ENCODE assay signal across 9 mouse cellular contexts in genomic region chr8:93591608-93592301, GRCm38 (mm10). TPM values are rescaled to one million over a fixed set of nuclear protein-coding genes. Genes with fewer than 3 reads are reported as not detected.
DNase-seq lines count a peak whose midpoint lies in the region; ATAC-seq and TF ChIP-seq lines count a peak whose summit lies in the region.
"Had no signal": no experiment of that assay in that cellular context is flagged by ENCODE, and none has a peak within 500 bp of the region (broad histone marks: within the 10 kb centered on the region; RNA-seq: fewer than 3 reads in every experiment).

No protein-coding gene starts in this region.

- H3K9ac ChIP-seq in embryonic facial prominence, embryonic 11.5 days (replicated peaks; ENCODE audit: low read length), result no peak overlapping the region
- H3K9ac ChIP-seq in kidney, postnatal 0 days (ENCODE audit: low read depth, low read length), result no peak overlapping the region
- no peak overlapping the region for H3K9ac ChIP-seq in liver, embryonic 11.5 days (ENCODE audit: low read depth, low read length)
- H3K9ac ChIP-seq: embryonic facial prominence, embryonic 15.5 days had no signal

- no peak overlapping the region for H3K27ac ChIP-seq in embryonic facial prominence, embryonic 11.5 days (replicated peaks; ENCODE audit: low read depth, low read length)
- no peak overlapping the region for H3K27ac ChIP-seq in kidney, postnatal 0 days
- H3K27ac ChIP-seq in liver, embryonic 11.5 days (ENCODE audit: low read depth, low read length), result no peak overlapping the region
- H3K27ac ChIP-seq in olfactory bulb, adult 2 months (ENCODE audit: insufficient read depth, low read depth, low read length), result no peak overlapping the region
- H3K27ac ChIP-seq: embryonic facial prominence, embryonic 15.5 days had no signal

- no peaks in the 10 kb centered on the region for H3K4me1 ChIP-seq in embryonic facial prominence, embryonic 11.5 days (ENCODE audit: control insufficient read depth, insufficient read depth, low read length)
- no peaks in the 10 kb centered on the region for H3K4me1 ChIP-seq in kidney, postnatal 0 days (replicated peaks; ENCODE audit: insufficient read depth, low read length)
- no peaks in the 10 kb centered on the region for H3K4me1 ChIP-seq in liver, embryonic 11.5 days (replicated peaks; ENCODE audit: control insufficient read depth, insufficient read depth, low read length)
- no peaks in the 10 kb centered on the region for H3K4me1 ChIP-seq in olfactory bulb, adult 2 months (ENCODE audit: control insufficient read depth, insufficient read depth, low read length)
- H3K4me1 ChIP-seq: embryonic facial prominence, embryonic 15.5 days had no signal

- peak; percentile 93 for TF ChIP-seq CTCF in kidney, postnatal 0 days (IDR thresholded peaks at IDR 0.05; ENCODE audit: low read depth)
- peak; percentile 82 for TF ChIP-seq CTCF in olfactory bulb, adult 2 months (IDR thresholded peaks at IDR 0.05; ENCODE audit: insufficient read depth, low read depth, low read length)

- no peaks in the 10 kb centered on the region for H3K9me3 ChIP-seq in embryonic facial prominence, embryonic 11.5 days (replicated peaks; ENCODE audit: control insufficient read depth, low read length)
- H3K9me3 ChIP-seq in kidney, postnatal 0 days (replicated peaks; ENCODE audit: low read length), result no peaks in the 10 kb centered on the region
- no peaks in the 10 kb centered on the region for H3K9me3 ChIP-seq in liver, embryonic 11.5 days (ENCODE audit: control insufficient read depth, low read length)
- H3K9me3 ChIP-seq: embryonic facial prominence, embryonic 15.5 days had no signal

- H3K4me3 ChIP-seq in embryonic facial prominence, embryonic 11.5 days (ENCODE audit: low read depth, low read length), result no peak overlapping the region
- H3K4me3 ChIP-seq in kidney, postnatal 0 days (replicated peaks; ENCODE audit: low read depth, low read length), result no peak overlapping the region
- no peak overlapping the region for H3K4me3 ChIP-seq in liver, embryonic 11.5 days (ENCODE audit: low read depth, low read length)
- H3K4me3 ChIP-seq in olfactory bulb, adult 2 months (ENCODE audit: insufficient read depth, low read depth, low read length), result no peak overlapping the region
- H3K4me3 ChIP-seq: embryonic facial prominence, embryonic 15.5 days had no signal

- H3K27me3 ChIP-seq in embryonic facial prominence, embryonic 11.5 days (ENCODE audit: control insufficient read depth, insufficient read depth, low read length), result no peaks in the 10 kb centered on the region
- H3K27me3 ChIP-seq in kidney, postnatal 0 days (ENCODE audit: insufficient read depth, low read length), result no peaks in the 10 kb centered on the region
- H3K27me3 ChIP-seq in liver, embryonic 11.5 days (replicated peaks; ENCODE audit: control insufficient read depth, insufficient read depth, low read length), result no peaks in the 10 kb centered on the region
- H3K27me3 ChIP-seq: embryonic facial prominence, embryonic 15.5 days had no signal

- 0 out of 2 replicates have a peak, but pooled peaks have one; percentile 67 for ATAC-seq in embryonic facial prominence, embryonic 11.5 days (replicated peaks; ENCODE audit: insufficient number of reproducible peaks, low FRiP score, low TSS enrichment, low read depth)
- no peak for ATAC-seq in kidney, postnatal 0 days (replicated peaks; ENCODE audit: low FRiP score, low read depth)
- ATAC-seq in liver, embryonic 11.5 days (replicated peaks; ENCODE audit: low FRiP score), result no peak

- DNase-seq in B cell, adult 2 months, result peak; percentile 18 to 19
- DNase-seq in adrenal gland, postnatal 36 days, result peak; percentile 79 to 80
- DNase-seq in embryonic facial prominence, embryonic 11.5 days (ENCODE audit: low spot score), result peak; percentile 89
- DNase-seq in heart, adult 9 months (ENCODE audit: low spot score in 2 of 2), result peak; percentile 73 to 79
- DNase-seq in kidney, postnatal 0 days (ENCODE audit: low spot score), result peak; percentile 89
- peak; percentile 49 for DNase-seq in liver, embryonic 11.5 days (ENCODE audit: low spot score)
- peak; percentile 77 for DNase-seq in thymus, postnatal 4 days

- no peaks in the 10 kb centered on the region for H3K36me3 ChIP-seq in embryonic facial prominence, embryonic 11.5 days (replicated peaks; ENCODE audit: control insufficient read depth, insufficient read depth, low read depth, low read length)
- H3K36me3 ChIP-seq in kidney, postnatal 0 days (ENCODE audit: insufficient read depth, low read length), result no peaks in the 10 kb centered on the region
- H3K36me3 ChIP-seq in liver, embryonic 11.5 days (ENCODE audit: control insufficient read depth, insufficient read depth, low read length), result no peaks in the 10 kb centered on the region
- H3K36me3 ChIP-seq: embryonic facial prominence, embryonic 15.5 days had no signal

- no peak overlapping the region for H3K4me2 ChIP-seq in embryonic facial prominence, embryonic 11.5 days (ENCODE audit: low read depth, low read length)
- no peak overlapping the region for H3K4me2 ChIP-seq in kidney, postnatal 0 days (ENCODE audit: low read length)
- H3K4me2 ChIP-seq in liver, embryonic 11.5 days, result no peak overlapping the region
- H3K4me2 ChIP-seq: embryonic facial prominence, embryonic 15.5 days had no signal

- WGBS in embryonic facial prominence, embryonic 11.5 days, result 40% methylated on average over 9 of the region's 9 CpGs
- 40% methylated on average over 9 of the region's 9 CpGs for WGBS in kidney, postnatal 0 days
- WGBS in liver, embryonic 11.5 days, result 35% methylated on average over 9 of the region's 9 CpGs
- 32% methylated on average over 9 of the region's 9 CpGs for WGBS in olfactory bulb, adult 2 months

- TF ChIP-seq POLR2A in olfactory bulb, adult 2 months (IDR thresholded peaks at IDR 0.05; ENCODE audit: insufficient read depth, low read depth, low read length), result no peak

RNA-seq across cellular contexts. Expression of gene Ces5a, which starts 56.1 kb away (rescaled TPM):
- total RNA-seq in adrenal gland, postnatal 36 days (2021), result not detected
- polyA plus RNA-seq in embryonic facial prominence, embryonic 11.5 days (2014; fragmentation: Nextera tagmentation; extraction: Ambion mirVana), result not detected in 2 replicates
- polyA plus RNA-seq in kidney, postnatal 0 days (2015; fragmentation: Nextera tagmentation; extraction: Ambion mirVana), result 0.43 and 0.61 TPM in 2 replicates
- polyA plus RNA-seq in liver, embryonic 11.5 days (2014; fragmentation: Nextera tagmentation; extraction: Ambion mirVana), result not detected in 2 replicates
- not detected in 2 replicates for polyA plus RNA-seq in olfactory bulb, adult 2 months (2012; ENCODE audit: insufficient read depth, insufficient read length, low replicate concordance, missing spikeins)

Comparison
In these comparisons a context has a peak if more than half of its experiments do, and no peak if none do; other contexts are left out.
1. DNase-seq: peak in every context shown above with its lines; median percentile 89 in embryonic facial prominence, embryonic 11.5 days; 89 in kidney, postnatal 0 days; 80 in adrenal gland, postnatal 36 days; 77 in thymus, postnatal 4 days; 76 in heart, adult 9 months; 49 in liver, embryonic 11.5 days; 18 in B cell, adult 2 months.